Mouse (Mus musculus) CH12.LX (cell line): ENCODE data around the gene Ccdc188. TPM values are rescaled to one million over a fixed set of nuclear protein-coding genes. Genes with fewer than 3 reads are reported as not detected.

Experiments used
- DNase-seq: peaks from one replicate; pipeline ENCODE4 v3.0.0-alpha.2; 2013; ENCODE audit errors: extremely low read depth
- H3K27ac ChIP-seq: 2 replicates; pipeline ENCODE4 v1.5.1; 2012; ENCODE audit warnings: low read depth, mild to moderate bottlenecking, control low read depth, moderate library complexity; ENCODE audit not compliant: insufficient read depth
- H3K27me3 ChIP-seq: replicated peaks from 2 replicates; pipeline ENCODE3; 2012; ENCODE audit warnings: inconsistent platforms
- H3K36me3 ChIP-seq, 2 experiments: replicated peaks in 1 of 2; 2 replicates each; pipeline versions ENCODE3 to v1.6.1; 2012; ENCODE audit warnings: inconsistent platforms in 1 of 2, low read length in 1 of 2, mild to moderate bottlenecking in 1 of 2, mixed read lengths in 1 of 2, moderate library complexity in 1 of 2; ENCODE audit not compliant: control insufficient read depth in 1 of 2, insufficient read depth in 1 of 2
- H3K4me1 ChIP-seq, 2 experiments: 2 replicates each; pipeline ENCODE4 v1.6.1; 2012; ENCODE audit warnings: inconsistent platforms in 1 of 2, moderate library complexity in 1 of 2; ENCODE audit not compliant: insufficient read depth in 2 of 2, control insufficient read depth in 1 of 2
- H3K4me2 ChIP-seq: 2 replicates; pipeline ENCODE4 v1.6.1; 2012; ENCODE audit warnings: low read depth, mild to moderate bottlenecking, control low read depth; ENCODE audit not compliant: poor library complexity, insufficient read depth, severe bottlenecking
- H3K4me3 ChIP-seq, 3 experiments: fragments of 150-350 bp in 1 of 3; sonication (generic) in 1 of 3; replicated peaks in 1 of 3; 2 replicates each; pipeline versions ENCODE3 to v1.5.1; 2011 to 2012; ENCODE audit warnings: low read depth in 2 of 3, low read length in 2 of 3, mild to moderate bottlenecking in 2 of 3, moderate library complexity in 2 of 3, control low read depth in 1 of 3, improper control_type of control experiment in 1 of 3, inconsistent platforms in 1 of 3, mixed read lengths in 1 of 3; ENCODE audit not compliant: poor library complexity in 1 of 3
- H3K79me2 ChIP-seq: replicated peaks from 2 replicates; pipeline ENCODE4 v1.6.1; 2012; ENCODE audit warnings: mild to moderate bottlenecking, moderate library complexity; ENCODE audit not compliant: control insufficient read depth, poor library complexity, insufficient read depth, severe bottlenecking; ENCODE audit errors: extremely low read depth
- H3K9ac ChIP-seq: 2 replicates; pipeline ENCODE4 v1.6.1; 2012; ENCODE audit warnings: low read depth, mild to moderate bottlenecking, control low read depth, moderate library complexity; ENCODE audit not compliant: insufficient read depth
- H3K9me3 ChIP-seq: replicated peaks from 2 replicates; pipeline ENCODE3; 2012; ENCODE audit warnings: low read length, inconsistent platforms, mixed read lengths
- BHLHE40 ChIP-seq: IDR thresholded peaks from 2 replicates; pipeline ENCODE4 v1.6.1; 2011; ENCODE audit warnings: mild to moderate bottlenecking, low read depth, low read length, improper control_type of control experiment
- CHD1 ChIP-seq: IDR thresholded peaks from 2 replicates; pipeline ENCODE4 v1.6.1; 2012; ENCODE audit warnings: low read depth, low read length, improper control_type of control experiment, inconsistent platforms
- CHD2 ChIP-seq: IDR thresholded peaks from 2 replicates; pipeline ENCODE4 v1.6.1; 2011; ENCODE audit warnings: low read length, improper control_type of control experiment
- CTCF ChIP-seq, 2 experiments: IDR thresholded peaks in 1 of 2; conservative IDR thresholded peaks in 1 of 2; 2 replicates each; pipeline ENCODE4 v1.5.1; 2011 to 2012; ENCODE audit warnings: low read depth in 2 of 2, low read length in 2 of 2, improper control_type of control experiment in 1 of 2, inconsistent platforms in 1 of 2, mild to moderate bottlenecking in 1 of 2, moderate library complexity in 1 of 2
- ELF1 ChIP-seq: IDR thresholded peaks from 2 replicates; pipeline ENCODE4 v1.6.1; 2014; ENCODE audit warnings: low read depth, mild to moderate bottlenecking, inconsistent platforms, low read length, improper control_type of control experiment
- EP300 ChIP-seq: IDR thresholded peaks from 2 replicates; pipeline ENCODE4 v1.6.1; 2011; ENCODE audit warnings: low read length, improper control_type of control experiment
- ETS1 ChIP-seq: conservative IDR thresholded peaks from 2 replicates; pipeline ENCODE4 v1.6.1; 2012; ENCODE audit warnings: low read depth, mild to moderate bottlenecking, inconsistent platforms, low read length, improper control_type of control experiment, moderate library complexity
- HCFC1 ChIP-seq: IDR thresholded peaks from 2 replicates; pipeline ENCODE4 v1.6.1; 2012; ENCODE audit warnings: low read depth, mild to moderate bottlenecking, inconsistent platforms, low read length, improper control_type of control experiment
- IRF4 ChIP-seq: IDR thresholded peaks from 2 replicates; pipeline ENCODE4 v1.6.1; 2014; ENCODE audit warnings: low read depth, mild to moderate bottlenecking, inconsistent platforms, low read length, improper control_type of control experiment
- JUND ChIP-seq: conservative IDR thresholded peaks from 2 replicates; pipeline ENCODE4 v1.6.1; 2011; ENCODE audit warnings: low read depth, low read length, improper control_type of control experiment
- MAFK ChIP-seq: IDR thresholded peaks from 2 replicates; pipeline ENCODE4 v1.6.1; 2011; ENCODE audit warnings: low read length, improper control_type of control experiment; ENCODE audit not compliant: insufficient replicate concordance
- MXI1 ChIP-seq: IDR thresholded peaks from 2 replicates; pipeline ENCODE4 v1.6.1; 2011; ENCODE audit warnings: mild to moderate bottlenecking, low read depth, low read length, improper control_type of control experiment
- MYC ChIP-seq: IDR thresholded peaks from 2 replicates; pipeline ENCODE4 v1.6.1; 2011; ENCODE audit warnings: low read depth, mild to moderate bottlenecking, improper control_type of control experiment, low read length
- NELFE ChIP-seq: IDR thresholded peaks from 2 replicates; pipeline ENCODE4 v1.6.1; 2011; ENCODE audit warnings: low read depth, low read length, improper control_type of control experiment
- NRF1 ChIP-seq: IDR thresholded peaks from 2 replicates; pipeline ENCODE4 v1.6.1; 2014; ENCODE audit warnings: low read depth, mild to moderate bottlenecking, inconsistent platforms, low read length, improper control_type of control experiment, moderate library complexity
- POLR2A ChIP-seq: IDR thresholded peaks from 2 replicates; pipeline ENCODE4 v1.6.1; 2011; ENCODE audit warnings: low read depth, mild to moderate bottlenecking, improper control_type of control experiment, low read length
- RAD21 ChIP-seq: IDR thresholded peaks from 2 replicates; pipeline ENCODE4 v1.6.1; 2011; ENCODE audit warnings: low read depth, mild to moderate bottlenecking, low read length, improper control_type of control experiment, moderate library complexity
- SIN3A ChIP-seq: IDR thresholded peaks from 2 replicates; pipeline ENCODE4 v1.6.1; 2012; ENCODE audit warnings: low read length, improper control_type of control experiment, inconsistent platforms
- TBP ChIP-seq: conservative IDR thresholded peaks from 2 replicates; pipeline ENCODE4 v1.6.1; 2011; ENCODE audit warnings: low read depth, low read length, improper control_type of control experiment
- UBTF ChIP-seq: IDR thresholded peaks from 2 replicates; pipeline ENCODE4 v1.6.1; 2012; ENCODE audit warnings: low read depth, mild to moderate bottlenecking, inconsistent platforms, low read length, improper control_type of control experiment, moderate library complexity
- USF2 ChIP-seq: conservative IDR thresholded peaks from 2 replicates; pipeline ENCODE4 v1.6.1; 2011; ENCODE audit warnings: low read depth, low read length, improper control_type of control experiment
- ZMIZ1 ChIP-seq: IDR thresholded peaks from 2 replicates; pipeline ENCODE4 v1.6.1; 2012; ENCODE audit warnings: low read depth, mild to moderate bottlenecking, inconsistent platforms, low read length, improper control_type of control experiment
- dilution Hi-C: fragments of 300-500 bp; cut with MboI; formaldehyde crosslinking; loops from 2 replicates; pipeline ENCODE4 v1.14.3; 2020; ENCODE audit warnings: low sequenced_read_pairs; ENCODE audit not compliant: extremely low pct_unique_long_range_greater_than_20kb, extremely low pct_ligation_motif_present
- in situ Hi-C: fragments of 300-500 bp; cut with MboI; formaldehyde crosslinking; loops from 3 replicates; pipeline ENCODE4 v1.14.3; 2019; ENCODE audit warnings: low sequenced_read_pairs, low pct_ligation_motif_present, low pct_unique_long_range_greater_than_20kb, mixed read lengths
- polyA plus RNA-seq: library from polyadenylated mRNA; unstranded; fragments of >175 nt; gene quantifications from 2 replicates; pipeline ENCODE4 v1.2.1, GENCODE M21; 2012; ENCODE audit warnings: low read depth; ENCODE audit not compliant: insufficient read length
- total RNA-seq, 2 experiments: library from RNA; depleted of rRNA; stranded (reverse); fragments of 300-350 nt in 1 of 2; fragments of >200 nt in 1 of 2; gene quantifications; 2 replicates each; pipeline ENCODE4 v1.2.3; 2012 to 2014

Ccdc188 gene
- 0.30 and 0.50 TPM in 2 replicates for total RNA-seq (2012; rRNA removed)
- not detected in 2 replicates for total RNA-seq (2014; rRNA removed)
- 0.30 TPM in 1 of 2 replicates, not detected in the other for polyA plus RNA-seq

DNA sequence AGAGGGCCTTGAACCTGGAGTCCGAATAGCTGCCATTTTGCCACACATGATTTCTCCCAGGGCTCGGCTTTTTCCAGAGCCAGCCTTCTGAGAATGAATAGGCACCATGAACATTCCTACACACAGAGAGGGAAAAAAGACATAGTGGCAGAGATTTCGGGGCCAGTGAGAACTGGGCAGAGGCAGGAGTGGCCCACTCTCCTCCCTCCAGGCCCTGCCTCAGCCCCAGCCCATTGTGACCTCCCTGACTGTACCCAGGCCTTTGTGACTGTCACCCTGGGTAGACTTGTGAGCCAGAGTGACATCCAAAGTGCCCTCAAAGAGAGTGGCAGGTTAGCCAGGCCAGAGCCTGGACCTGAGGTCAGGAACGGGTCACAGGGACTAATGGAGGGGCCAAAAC, at the start of gene Ccdc188:
TSS of gene Ccdc188 (plus strand) at position 301 of the 400 bp plus-strand sequence.
- DNase-seq: no peak

DNA sequence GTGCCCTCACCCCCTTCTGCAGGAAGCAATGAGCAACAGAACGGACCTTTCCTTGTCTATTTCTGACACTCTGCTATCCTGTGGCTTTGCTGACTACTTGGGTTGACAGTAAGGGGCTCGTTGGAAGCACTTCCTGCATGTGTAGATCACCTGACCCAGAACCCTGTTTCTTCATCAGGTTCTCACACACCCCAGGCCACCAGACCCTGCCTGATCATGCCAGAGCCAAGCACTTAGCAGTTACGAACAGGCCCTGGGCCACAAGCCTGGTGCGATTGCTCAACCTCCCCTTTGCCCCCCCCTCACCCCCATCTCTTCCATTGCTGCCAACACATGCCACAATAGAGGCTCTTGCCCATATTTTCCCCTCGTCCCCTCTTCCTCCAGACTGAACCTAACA, 48.5 kb upstream of the Ccdc188 start:
- Histone ChIP-seq H3K4me1 (no peaks in the 10 kb centered on the region), H3K4me3 (no peak overlapping the region), H3K79me2 (no peaks in the 10 kb centered on the region), H3K4me2 (no peak overlapping the region)
- DNase-seq: no peak
- in situ Hi-C loops: no loop called here
- no peak for TF ChIP-seq UBTF
- TF ChIP-seq USF2: no peak
- TF ChIP-seq SIN3A: no peak
- TF ChIP-seq TBP: no peak
- TF ChIP-seq POLR2A: no peak
- TF ChIP-seq BHLHE40: no peak
- TF ChIP-seq NRF1: no peak
- no peak for TF ChIP-seq RAD21
- no peak for TF ChIP-seq CTCF (conservative IDR thresholded peaks at IDR 0.05 in 1 of 2, IDR thresholded peaks at IDR 0.05 in 1 of 2; ENCODE audit: low read depth in 2 of 2, low read length in 2 of 2)
- TF ChIP-seq MAFK: no peak
- no peak for TF ChIP-seq JUND
- no peak for TF ChIP-seq ETS1
- no peak for TF ChIP-seq ELF1
- TF ChIP-seq MYC: no peak
- TF ChIP-seq EP300: no peak
- TF ChIP-seq, all 38 proteins: peak for 0
- Histone ChIP-seq H3K9me3 (no peaks in the 10 kb centered on the region), H3K27ac (no peak overlapping the region), H3K9ac (no peak overlapping the region), H3K36me3 (no peaks in the 10 kb centered on the region), H3K27me3 (peaks cover 94% of the 10 kb centered on the region)
- dilution Hi-C loops: no loop called here

More for the DNA sequence above, at the start of gene Ccdc188:
- H3K79me2 ChIP-seq: no peaks in the 10 kb centered on the region
- H3K4me2 ChIP-seq: peak within 1 kb of the TSS; percentile 88
- TF ChIP-seq CHD1 (no peak), MXI1 (no peak), CTCF (conservative IDR thresholded peaks at IDR 0.05 in 1 of 2, IDR thresholded peaks at IDR 0.05 in 1 of 2; ENCODE audit: low read depth in 2 of 2, low read length in 2 of 2) (no peak), JUND (no peak), HCFC1 (no peak), IRF4 (no peak), ZMIZ1 (no peak), NELFE (no peak), CHD2 (no peak), MAFK (no peak), POLR2A (no peak)
- peaks cover 42 to 66% of the 10 kb centered on the region in 2 experiments for H3K4me1 ChIP-seq
- peak within 1 kb of the TSS; percentile 93 for H3K27ac ChIP-seq
- peak within 1 kb of the TSS; percentile 48 to 54 (median 53) for H3K4me3 ChIP-seq
- peaks cover 3 to 7% of the 10 kb centered on the region in 2 experiments for H3K36me3 ChIP-seq
- no peaks in the 10 kb centered on the region for H3K9me3 ChIP-seq
- peak within 1 kb of the TSS; percentile 42 for H3K9ac ChIP-seq
- no peaks in the 10 kb centered on the region for H3K27me3 ChIP-seq
- in situ Hi-C loops: no loop called here
- dilution Hi-C loops: no loop called here
